Mouse (Mus musculus) gastrocnemius, adult 2 months (tissue): ENCODE results near the gene Ntn3. TPM values are rescaled to one million over a fixed set of nuclear protein-coding genes. Genes with fewer than 3 reads are reported as not detected.

Experiments used
- DNase-seq: peaks from one replicate; pipeline ENCODE4 v3.0.0; 2022
- H3K27ac ChIP-seq: fragments of 200-600 bp; 2 replicates; pipeline ENCODE4 v1.8.1; 2022; ENCODE audit warnings: mild to moderate bottlenecking
- H3K4me3 ChIP-seq: fragments of 200-600 bp; 2 replicates; pipeline ENCODE4 v1.8.1; 2022; ENCODE audit warnings: mild to moderate bottlenecking, moderate library complexity
- CTCF ChIP-seq: fragments of 200-600 bp; IDR thresholded peaks from 2 replicates; pipeline ENCODE4 v1.8.1; 2022; ENCODE audit warnings: antibody characterized with exemption, mild to moderate bottlenecking, moderate library complexity
- intact Hi-C: fragments of 180-260 bp; cut with DNase I; formaldehyde crosslinking; loops from one replicate; pipeline ENCODE4 v1.15.1; 2025
- total RNA-seq, 2 experiments: library from RNA; stranded (reverse); gene quantifications; 2 replicates each; pipeline ENCODE4 v1.2.3; 2021

Gene Ntn3
- total RNA-seq, 2 experiments from 2014 or later, result 0.31 to 0.39 TPM

- intact Hi-C loops, result no loop called here
- Histone ChIP-seq H3K27ac (peak overlapping the region; percentile 70; the same call in 1 of the 2 replicates), H3K4me3 (peak overlapping the region; percentile 77)
- DNase-seq, result peak; percentile 32
- TF ChIP-seq CTCF, result no peak
Observed at GRCm38 (mm10) chr17:24207768-24208640, 1.3 kb downstream of the Ntn3 start.

GRCm38 (mm10) chr17:24206451-24207351, 2.6 kb downstream of the Ntn3 start:
- intact Hi-C loops, result no loop called here
- TF ChIP-seq CTCF, result peak; percentile 12; the same call in 1 of the 2 replicates

GRCm38 (mm10) chr17:24205908-24206361, 3.4 kb downstream of the Ntn3 start:
- intact Hi-C loops, result no loop called here
- DNase-seq, result peak; percentile 61
- H3K27ac ChIP-seq, result peak overlapping the region; percentile 87
- peak overlapping the region; percentile 75 for H3K4me3 ChIP-seq
- no peak for TF ChIP-seq CTCF

More at GRCm38 (mm10) chr17:24206451-24207351, 2.6 kb downstream of the Ntn3 start:
- DNase-seq, result peak; percentile 66
- Histone ChIP-seq H3K27ac (no peak overlapping the region), H3K4me3 (peak overlapping the region; percentile 75)

- intact Hi-C loops, result no loop called here
- H3K27ac ChIP-seq, result peak within 1 kb of the TSS; percentile 87
Observed at GRCm38 (mm10) chr17:24205284-24205888, 3.9 kb downstream of the Ntn3 start, which contains the start of gene Tbc1d24. Gene Tbc1d24, minus strand, starts transcription at chr17:24205562.

GRCm38 (mm10) chr17:24204846-24205245, 4.5 kb downstream of the Ntn3 start:
- intact Hi-C loops, result no loop called here
- no peak for TF ChIP-seq CTCF
- H3K4me3 ChIP-seq, result peak overlapping the region; percentile 75
- H3K27ac ChIP-seq, result peak overlapping the region; percentile 87
- DNase-seq, result peak; percentile 35

More at GRCm38 (mm10) chr17:24205284-24205888, 3.9 kb downstream of the Ntn3 start, which contains the start of gene Tbc1d24:
- peak; percentile 97 for DNase-seq
- H3K4me3 ChIP-seq, result peak within 1 kb of the TSS; percentile 75
- no peak for TF ChIP-seq CTCF

- Histone ChIP-seq H3K4me3 (0 out of 2 replicates have a peak overlapping the region, but pooled peaks have one; percentile 75), H3K27ac (peak overlapping the region; percentile 87)
- TF ChIP-seq CTCF, result no peak
- no peak for DNase-seq
- intact Hi-C loops, result no loop called here
Observed at GRCm38 (mm10) chr17:24203611-24204534, 5.5 kb downstream of the Ntn3 start.

GRCm38 (mm10) chr17:24203068-24203467, 6.3 kb downstream of the Ntn3 start:
- Histone ChIP-seq H3K4me3 (no peak overlapping the region), H3K27ac (no peak overlapping the region)
- no peak for TF ChIP-seq CTCF
- intact Hi-C loops, result no loop called here
- no peak for DNase-seq

GRCm38 (mm10) chr17:24201092-24201491, 8.2 kb downstream of the Ntn3 start:
- intact Hi-C loops, result no loop called here
- no peak for DNase-seq
- H3K27ac ChIP-seq, result no peak overlapping the region
- H3K4me3 ChIP-seq, result no peak overlapping the region
- no peak for TF ChIP-seq CTCF

- no peak for DNase-seq
- no peak overlapping the region for H3K27ac ChIP-seq
- intact Hi-C loops, result no loop called here
Observed at GRCm38 (mm10) chr17:24199741-24200140, 9.6 kb downstream of the Ntn3 start.

GRCm38 (mm10) chr17:24199252-24199651, 10.1 kb downstream of the Ntn3 start:
- TF ChIP-seq CTCF, result no peak
- peak; percentile 39 for DNase-seq
- no peak overlapping the region for H3K27ac ChIP-seq
- no peak overlapping the region for H3K4me3 ChIP-seq
- intact Hi-C loops, result no loop called here

More at GRCm38 (mm10) chr17:24199741-24200140, 9.6 kb downstream of the Ntn3 start:
- H3K4me3 ChIP-seq, result no peak overlapping the region
- TF ChIP-seq CTCF, result no peak
